Mouse (Mus musculus) sigmoid colon, adult 10 weeks (tissue): ENCODE data around the gene Galnt14. TPM values are rescaled to one million over a fixed set of nuclear protein-coding genes. Genes with fewer than 3 reads are reported as not detected.

Experiments used
- polyA plus RNA-seq: library from polyadenylated mRNA; stranded (reverse); fragments of 350-450 nt; fragmentation: Illumina TruSeq; extraction: RNeasy Lipid Tissue Mini Kit (QIAGEN cat#74804); gene quantifications from one replicate; pipeline ENCODE4 v1.2.3, GENCODE M21; 2014; ENCODE audit warnings: low read depth, low replicate concordance

Galnt14 gene
- not detected for polyA plus RNA-seq

DNA sequence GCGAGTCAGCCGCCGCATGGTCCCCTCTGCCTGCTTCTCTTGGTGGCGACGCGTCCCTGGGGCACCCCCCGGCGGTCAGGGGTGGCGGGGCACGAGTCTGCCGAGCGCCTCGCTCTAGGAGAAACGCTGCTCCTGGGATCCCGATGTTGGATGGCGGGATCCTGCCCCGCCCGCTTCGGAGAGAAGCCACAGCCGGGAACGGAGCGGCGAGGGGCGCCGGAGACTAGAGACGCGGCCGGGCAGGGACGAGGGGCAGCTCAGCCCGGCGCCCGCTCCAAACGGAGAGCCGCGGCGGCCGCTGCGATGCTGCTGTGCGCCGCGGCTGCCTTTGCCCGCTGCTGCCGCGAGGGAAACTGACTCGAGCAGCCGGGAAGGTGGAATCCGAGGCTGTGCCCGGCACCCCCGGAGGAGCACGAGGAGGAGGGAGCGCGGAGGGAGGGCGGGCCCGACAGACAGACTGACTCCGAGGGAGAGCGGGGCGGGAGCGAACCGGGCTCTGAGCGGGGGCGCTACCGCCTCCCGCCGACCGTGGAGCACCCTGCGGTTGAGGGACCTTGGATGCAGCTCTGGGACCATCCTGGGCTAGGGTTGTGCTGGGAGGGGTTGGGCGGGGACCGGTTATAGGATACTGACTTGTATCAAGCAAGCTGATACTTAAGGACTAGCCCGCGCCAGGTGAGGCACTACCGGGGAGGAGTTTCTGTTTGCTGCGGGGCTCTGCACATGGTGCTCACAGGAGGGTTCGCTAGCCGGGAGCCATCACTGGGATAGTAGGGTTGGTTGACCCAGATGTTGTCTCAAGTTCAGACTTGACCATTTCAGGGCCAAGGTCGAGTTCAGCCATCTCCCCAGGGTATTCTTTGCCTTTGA, at the start of gene Galnt14:
TSS of gene Galnt14 (minus strand) at position 412 of the 870 bp plus-strand sequence.

Other genes with a start within 250 kb of the Galnt14 start
- 2.0 TPM for gene Ehd3, start 93.7 kb upstream of the Galnt14 start, polyA plus RNA-seq
- 41.6 TPM for gene Xdh, start 239.7 kb upstream of the Galnt14 start, polyA plus RNA-seq